Mouse (Mus musculus): ENCODE measurements around the gene Nuak1.
"Not testable (repeated sequence)": the region's sequence is repeated elsewhere in the genome, so short reads cannot be mapped to it uniquely, and the experiment has no call there.

Gene Nuak1

GRCm38 (mm10) chr10:84440541-84441433, at the start of gene Nuak1:
TSS of gene Nuak1 (minus strand) at chr10:84440597.
- CTCF ChIA-PET, result no interaction called here

- CTCF ChIA-PET, result no interaction called here
These were observed 49.7 kb upstream of the Nuak1 start for GRCm38 (mm10) chr10:84490115-84490514.

DNA sequence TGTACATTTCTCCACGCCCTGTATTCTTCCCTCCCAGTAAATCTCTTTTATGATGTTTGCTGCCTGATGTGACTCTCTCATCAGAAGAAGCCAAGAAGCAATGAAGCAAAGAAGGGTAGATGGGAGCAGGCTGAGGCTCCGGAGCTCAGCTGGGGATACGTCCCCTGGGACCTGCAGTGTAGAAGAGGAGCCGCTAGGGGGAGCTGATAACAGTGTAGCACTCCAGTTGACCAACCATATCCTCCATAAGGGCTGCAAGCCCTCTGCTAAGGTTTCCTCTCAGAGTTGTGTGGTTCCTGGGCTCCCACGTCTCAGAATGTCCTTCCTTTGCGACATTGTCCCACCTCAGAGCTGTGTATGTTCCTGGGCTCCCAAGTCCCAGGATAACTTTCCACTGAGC, 47.9 kb upstream of the Nuak1 start:
- CTCF ChIA-PET, result interaction anchor here (0.6 kb wide), 1 partner anchor 824 kb away, joined by 20 read pairs; no protein-coding TSS in a partner anchor

DNA sequence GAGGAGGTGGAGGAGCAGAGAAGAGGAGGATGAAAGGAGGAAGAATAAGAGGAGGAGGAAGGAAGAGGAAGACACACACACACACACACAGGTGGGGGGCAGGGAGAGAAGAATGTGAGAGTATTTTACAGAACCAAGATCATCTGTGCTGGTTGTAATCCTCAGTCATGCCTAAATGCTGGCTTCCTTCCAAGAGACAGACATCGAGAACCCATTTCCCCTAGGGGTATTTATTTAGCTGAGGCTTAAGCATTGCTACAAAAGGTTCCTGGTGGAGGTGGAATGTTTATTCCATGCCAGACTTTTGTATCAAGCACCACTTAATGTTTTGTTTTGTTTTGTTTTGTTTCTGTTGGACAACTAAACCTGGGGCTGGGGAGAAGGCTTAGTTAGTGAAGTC, 44.3 kb upstream of the Nuak1 start:
- CTCF ChIA-PET, result no interaction called here

DNA sequence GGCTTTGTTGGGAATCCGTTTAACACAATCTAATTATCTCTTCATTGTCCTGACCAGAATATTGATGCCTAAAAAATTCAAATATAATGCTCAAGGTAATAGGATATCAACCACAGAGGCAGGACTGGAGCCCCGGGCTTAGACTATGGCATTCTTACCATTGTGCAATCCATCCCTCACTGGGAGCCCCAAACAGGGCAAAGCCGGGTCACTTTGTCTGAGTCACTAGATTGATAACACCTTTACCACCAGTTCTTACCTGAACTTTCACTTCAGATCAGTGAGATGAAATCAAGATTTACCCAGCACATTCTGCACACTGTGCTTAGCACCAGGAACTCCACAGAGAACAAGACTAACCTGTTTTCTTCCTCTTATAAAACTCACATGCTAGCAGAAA, 43.2 kb upstream of the Nuak1 start:
- CTCF ChIA-PET, result no interaction called here

DNA sequence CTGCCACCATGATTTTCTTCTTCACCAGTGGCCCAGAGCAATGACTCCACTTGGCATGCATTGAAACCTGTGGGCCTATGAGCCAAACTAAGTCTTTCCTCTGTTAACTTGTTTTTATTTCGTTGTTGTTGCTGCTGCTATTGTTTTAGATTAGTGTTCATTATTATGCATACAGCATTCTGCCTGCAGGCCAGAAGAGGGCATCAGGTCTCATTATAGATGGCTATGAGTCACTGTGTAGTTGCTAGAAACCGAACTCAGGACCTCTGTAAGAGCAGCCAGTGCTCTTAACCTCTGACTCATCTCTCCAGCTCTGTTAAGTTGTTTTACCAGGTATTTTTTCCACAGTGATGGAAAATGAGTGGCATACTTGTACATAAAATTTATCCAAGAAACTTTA, 42.7 kb upstream of the Nuak1 start:
- CTCF ChIA-PET, result no interaction called here

DNA sequence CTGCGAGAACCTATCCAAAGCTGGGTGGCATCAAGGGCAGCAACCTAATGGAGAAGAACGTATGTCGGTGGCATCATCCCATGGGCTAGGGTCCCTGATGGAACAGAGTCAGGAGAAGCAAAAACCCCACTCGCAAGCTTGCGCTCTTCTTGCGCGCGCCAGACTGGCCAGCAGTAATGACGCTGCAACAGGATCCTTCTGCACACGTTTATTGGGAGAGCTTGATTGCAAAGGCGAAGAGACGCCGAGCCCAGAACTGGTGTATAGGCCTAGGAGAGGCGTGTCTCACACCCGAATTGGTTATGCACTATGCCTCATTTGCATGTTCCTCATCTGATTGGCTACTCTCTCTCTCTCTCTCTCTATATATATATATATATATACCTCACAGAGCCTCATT, 42.0 kb upstream of the Nuak1 start:
- CTCF ChIA-PET, result not testable (repeated sequence)

GRCm38 (mm10) chr10:84481327-84481671, 40.9 kb upstream of the Nuak1 start:
- CTCF ChIA-PET, result no interaction called here

GRCm38 (mm10) chr10:84480667-84481326, 40.4 kb upstream of the Nuak1 start:
- CTCF ChIA-PET, result no interaction called here

DNA sequence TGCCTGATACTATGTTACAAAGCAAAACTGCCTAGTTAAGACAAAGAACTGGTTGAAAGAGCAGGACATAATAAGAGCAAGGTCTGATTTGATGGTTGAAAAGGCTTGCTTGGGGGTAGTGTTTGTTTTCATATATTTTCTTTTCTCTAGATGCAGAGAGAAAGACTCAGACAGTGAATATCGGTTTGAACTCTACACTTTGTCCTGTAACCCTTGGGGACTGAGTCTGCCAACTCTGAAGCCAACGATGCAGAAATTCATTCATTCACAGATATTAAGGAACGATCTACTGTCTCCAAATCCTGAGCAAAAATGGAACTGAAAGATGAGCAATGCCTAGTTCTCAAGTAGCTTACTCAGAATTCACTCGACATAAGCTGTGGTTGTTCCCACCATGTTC, 39.7 kb upstream of the Nuak1 start:
- CTCF ChIA-PET, result no interaction called here

DNA sequence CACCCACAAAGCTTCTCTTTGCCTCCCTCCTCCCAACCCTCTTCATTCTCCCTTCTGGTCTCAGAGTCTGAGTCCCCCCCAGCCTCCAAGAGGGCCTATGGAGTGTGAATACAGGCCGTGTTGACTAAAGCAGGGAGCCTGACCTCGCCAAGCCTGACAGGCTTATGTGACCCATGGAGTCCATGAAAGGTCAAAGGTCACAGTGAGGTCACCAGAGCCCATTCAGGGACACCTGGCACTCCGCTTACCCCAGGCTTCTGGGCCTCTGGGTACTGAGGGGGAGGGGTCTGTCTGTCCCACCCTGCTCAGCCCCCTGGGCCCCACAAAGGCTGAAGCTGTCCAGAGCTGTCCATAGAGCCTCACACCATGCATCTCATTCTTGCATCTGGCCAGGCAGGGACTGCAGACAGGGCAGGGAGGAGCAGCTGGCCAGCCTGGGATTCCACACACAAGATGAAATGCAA, 37.2 kb upstream of the Nuak1 start:
- CTCF ChIA-PET, result no interaction called here

DNA sequence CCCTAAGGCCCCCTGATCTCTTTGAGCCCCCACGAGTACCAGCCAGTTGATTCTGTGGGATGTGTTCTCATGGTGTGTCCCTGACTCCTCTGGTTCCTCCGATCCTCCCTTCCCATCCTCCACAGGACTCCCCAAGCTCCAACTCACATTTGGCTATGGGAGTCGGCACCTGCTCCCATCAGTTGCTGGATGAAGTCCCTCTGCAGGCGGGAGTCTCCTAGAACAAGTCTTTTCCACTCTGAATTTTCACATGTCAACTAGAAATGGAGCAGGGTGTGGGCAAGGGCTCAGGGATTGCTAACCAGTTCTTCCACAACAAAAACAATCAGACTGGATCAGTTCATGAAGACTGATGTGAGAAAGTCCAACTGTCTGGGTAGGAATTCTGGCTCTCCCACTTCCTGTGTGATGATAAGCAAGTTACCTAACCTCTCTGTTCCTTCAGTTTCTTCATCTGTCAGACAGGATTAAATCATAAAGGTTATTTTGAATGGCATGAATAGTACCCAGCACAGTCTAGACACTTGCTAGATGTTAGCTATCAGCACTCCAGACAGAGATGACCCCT, 36.7 kb upstream of the Nuak1 start:
- CTCF ChIA-PET, result no interaction called here

DNA sequence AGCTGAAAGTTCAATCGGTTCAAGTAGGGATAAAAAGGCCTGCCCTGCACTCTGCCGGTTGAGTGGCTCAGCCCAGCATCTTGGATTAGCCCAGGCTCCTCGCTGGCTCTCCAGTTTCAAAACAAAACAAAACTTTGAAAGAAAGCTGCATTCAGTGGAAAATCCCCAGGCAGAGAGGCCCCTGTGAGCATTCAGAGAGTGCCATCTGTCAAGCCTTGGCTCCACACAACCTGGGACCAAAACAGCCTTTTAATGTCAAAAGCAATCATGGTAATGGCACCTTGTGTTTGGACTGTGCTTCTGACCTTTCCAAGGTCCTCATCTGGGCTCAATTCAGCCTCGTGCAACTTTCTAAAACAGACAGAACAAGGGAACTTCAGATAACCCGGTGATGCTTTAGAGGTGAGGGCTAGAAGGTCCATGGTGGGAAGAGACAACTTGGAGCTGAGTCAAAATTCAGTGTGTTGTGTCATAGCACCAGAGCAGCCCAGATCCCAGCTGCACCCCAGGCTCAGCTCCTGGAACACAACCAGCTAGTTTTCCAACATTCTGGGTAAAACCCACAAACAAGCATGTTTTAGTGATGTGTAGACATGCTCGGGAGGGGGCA, 27.3 kb upstream of the Nuak1 start:
- CTCF ChIA-PET, result no interaction called here

GRCm38 (mm10) chr10:84465511-84465910, 25.1 kb upstream of the Nuak1 start:
- CTCF ChIA-PET, result no interaction called here

DNA sequence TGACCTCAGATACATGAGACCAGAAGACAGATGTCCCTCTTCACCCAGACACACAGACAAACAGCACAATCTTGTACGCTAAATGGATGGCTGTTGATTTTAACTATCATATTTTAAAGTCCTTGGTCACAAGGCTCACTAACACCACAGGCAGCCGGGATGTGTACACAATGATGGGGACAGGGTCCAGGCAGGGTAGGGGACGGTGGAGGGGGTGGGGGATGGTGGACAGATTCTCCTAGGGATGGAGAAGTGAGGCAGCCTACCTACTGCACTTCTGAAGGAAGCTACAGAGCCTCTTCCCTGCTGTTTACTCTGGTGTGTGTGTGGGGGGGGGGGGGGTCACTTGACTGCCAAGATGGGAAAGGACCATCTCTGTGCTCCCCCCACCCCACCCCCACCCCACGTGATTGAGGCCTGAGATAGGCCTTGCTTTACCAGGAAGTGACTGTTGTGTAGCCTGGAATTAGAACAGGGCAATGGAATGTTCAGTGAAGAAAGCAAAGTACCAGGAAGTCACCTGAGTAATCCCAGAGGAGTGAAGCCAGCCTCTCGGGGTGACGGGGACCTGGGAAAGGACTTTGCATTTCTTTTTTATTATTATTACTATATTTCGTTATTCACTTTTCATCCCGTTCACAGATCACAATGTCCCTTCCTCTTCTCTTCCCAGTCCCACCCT, 20.2 kb upstream of the Nuak1 start:
- CTCF ChIA-PET, result no interaction called here

- CTCF ChIA-PET, result no interaction called here
These were observed 17.7 kb upstream of the Nuak1 start for GRCm38 (mm10) chr10:84458094-84458493.

DNA sequence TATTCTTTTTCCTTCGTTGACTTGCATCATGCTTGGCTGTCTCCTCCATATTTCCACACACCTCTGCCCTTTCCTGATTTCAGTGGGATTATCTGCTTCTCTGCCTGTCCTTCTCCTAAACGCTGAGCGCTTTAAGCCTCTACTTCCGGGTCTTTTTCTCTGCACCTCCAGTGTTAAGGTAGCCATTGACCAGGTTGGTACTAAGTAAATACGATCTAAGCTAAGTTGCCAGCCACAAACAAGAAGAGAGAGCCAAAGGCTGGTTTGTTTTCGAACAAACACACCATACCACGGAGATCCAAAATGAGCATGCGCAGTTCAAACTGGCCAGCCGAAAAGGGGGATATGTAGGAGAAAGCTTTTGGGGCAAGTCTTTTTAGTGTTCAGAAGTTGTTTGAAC, 17.1 kb upstream of the Nuak1 start:
- CTCF ChIA-PET, result no interaction called here

DNA sequence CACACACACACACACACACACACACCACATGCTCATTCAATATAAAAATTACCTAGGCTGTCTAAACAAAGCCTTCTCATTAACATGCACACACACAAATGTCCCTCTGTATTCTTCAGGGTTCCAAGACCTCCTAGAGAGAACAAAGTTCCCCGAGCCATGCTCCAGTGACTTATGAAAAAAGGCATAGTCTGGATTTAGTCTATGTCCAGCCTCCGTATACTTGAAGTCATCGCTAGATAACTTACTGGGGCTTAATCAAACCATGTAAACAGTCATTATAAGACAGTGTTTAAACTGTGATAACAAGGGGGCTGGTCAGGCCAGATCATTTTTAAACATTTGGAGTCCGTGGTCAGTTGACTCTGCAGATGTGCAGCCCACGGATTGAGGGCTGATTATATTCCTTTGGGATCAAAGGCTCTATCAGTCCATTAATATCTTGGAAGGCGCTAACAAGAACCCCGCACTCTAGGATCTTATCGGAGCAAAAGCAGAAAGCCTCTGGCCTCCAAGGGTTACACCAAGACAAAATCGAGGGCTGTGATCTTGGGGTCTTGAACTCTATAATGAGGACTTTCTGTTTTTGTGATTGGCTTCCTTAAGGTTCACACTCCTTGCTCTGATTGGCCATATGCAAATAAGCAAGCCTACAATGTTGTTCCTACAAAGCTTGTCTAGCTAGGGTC, 16.4 kb upstream of the Nuak1 start:
- CTCF ChIA-PET, result no interaction called here

DNA sequence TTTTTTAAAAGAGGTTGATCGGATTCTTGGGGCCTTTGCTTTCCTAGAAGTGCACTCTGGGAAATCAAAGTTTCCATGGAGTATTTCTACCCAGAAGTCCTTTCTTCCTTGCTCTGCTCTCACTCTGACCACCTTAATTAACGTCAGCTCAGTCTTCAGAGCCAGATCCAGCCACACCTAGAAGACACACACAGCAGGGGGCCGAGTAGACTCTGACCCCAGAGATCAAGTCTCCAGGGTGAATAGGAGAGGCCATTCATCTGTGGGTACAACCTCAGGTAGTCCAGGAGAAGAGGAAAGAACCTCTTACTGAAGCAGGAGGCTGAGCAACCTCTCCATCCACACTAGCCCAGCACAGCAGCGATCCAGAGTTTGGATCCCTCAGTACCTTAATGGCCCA, 11.5 kb upstream of the Nuak1 start:
- CTCF ChIA-PET, result interaction anchor here (0.7 kb wide), 1 partner anchor 629 kb away, joined by 4 read pairs; no protein-coding TSS in a partner anchor

GRCm38 (mm10) chr10:84450654-84451053, 10.3 kb upstream of the Nuak1 start:
- CTCF ChIA-PET, result interaction anchor here (0.7 kb wide), 1 partner anchor 502 kb away, joined by 3 read pairs; no protein-coding TSS in a partner anchor

DNA sequence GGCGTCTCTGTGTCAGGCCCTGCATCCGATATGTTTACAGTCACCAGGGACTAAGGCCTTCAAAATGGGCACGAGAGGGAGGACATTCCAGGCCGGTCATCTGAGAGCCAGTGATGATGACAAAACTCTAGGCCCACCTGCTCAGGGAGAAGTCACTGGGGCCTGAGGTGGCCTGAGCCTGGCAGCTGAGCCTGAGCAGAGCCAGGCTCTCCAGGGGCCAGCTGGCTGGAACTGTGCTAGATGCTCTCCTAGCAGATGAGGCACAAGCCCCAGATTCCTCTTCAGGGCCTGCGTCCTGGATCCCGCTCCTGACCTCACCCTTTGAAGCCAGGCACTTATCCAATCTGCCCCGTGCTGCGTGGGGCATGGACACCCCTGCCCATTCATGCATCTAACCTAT, 9.3 kb upstream of the Nuak1 start:
- CTCF ChIA-PET, result interaction anchor here (0.7 kb wide), 1 partner anchor 503 kb away, joined by 3 read pairs; no protein-coding TSS in a partner anchor
